Mouse (Mus musculus): ENCODE data around the gene Gm28372.

Gene Gm28372

GRCm38 (mm10) chr2:130452266-130452665 is 47.2 kb downstream of the Gm28372 start:
- no peak for DNase-seq

GRCm38 (mm10) chr2:130453421-130453820 is 48.4 kb downstream of the Gm28372 start:
- no peak for DNase-seq

- DNase-seq: no peak
These were observed 49.8 kb downstream of the Gm28372 start for GRCm38 (mm10) chr2:130454748-130455370.

Measured in kidney, postnatal 10 days (tissue).